Mouse (Mus musculus): ENCODE measurements at regions not wholly inside any gene's neighbourhood (a gene's known extent, or its start where the extent isn't known, plus 50 kb on each side); places are given as distances from the start of the nearest gene placed in this dataset.

DNA sequence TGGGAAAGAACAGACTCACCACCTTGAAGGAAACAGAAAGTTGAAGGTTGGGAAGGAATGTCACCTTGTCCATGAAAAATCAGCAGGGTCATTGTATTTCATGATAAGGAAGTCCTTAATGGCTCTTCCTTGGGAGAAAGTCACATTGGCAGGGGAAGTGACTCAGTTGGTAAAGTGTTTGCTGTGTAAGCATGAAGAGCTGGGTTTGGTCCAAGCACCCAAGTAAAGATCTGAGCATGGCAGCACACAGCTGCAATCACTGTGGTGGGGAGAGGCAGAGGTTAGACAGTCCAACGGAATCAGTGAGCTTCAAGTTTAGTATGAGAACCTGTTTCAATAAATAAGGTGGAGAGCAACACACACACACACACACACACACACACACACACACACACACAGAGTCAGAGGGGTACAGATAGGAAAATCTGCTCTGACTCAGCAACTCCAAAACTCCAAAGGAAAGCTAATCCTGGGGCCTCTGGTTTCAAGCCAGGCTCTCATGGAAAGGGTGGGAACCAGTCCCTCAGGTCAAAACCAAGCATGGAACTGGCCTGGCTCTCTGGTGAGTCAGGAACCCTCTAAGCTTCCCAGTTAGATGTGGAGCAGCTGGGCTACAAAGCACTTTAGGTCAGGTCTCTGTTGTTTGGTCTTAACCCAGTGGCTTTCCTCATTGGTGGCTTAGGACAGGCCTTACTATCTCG lies 180.2 kb upstream of the Jade1 start:
- TF ChIP-seq EP300 (IDR thresholded peaks at IDR 0.05; ENCODE audit: low read depth) (no peak), CTCF (IDR thresholded peaks at IDR 0.05; ENCODE audit: low read depth) (no peak)
